Mouse (Mus musculus): ENCODE results near the gene Uhrf1bp1l.
A peak's percentile ranks its signal among the peaks of the same experiment; 100 is the strongest.
"Not testable (repeated sequence)": the region's sequence is repeated elsewhere in the genome, so short reads cannot be mapped to it uniquely, and the experiment has no call there.

The Uhrf1bp1l gene

DNA sequence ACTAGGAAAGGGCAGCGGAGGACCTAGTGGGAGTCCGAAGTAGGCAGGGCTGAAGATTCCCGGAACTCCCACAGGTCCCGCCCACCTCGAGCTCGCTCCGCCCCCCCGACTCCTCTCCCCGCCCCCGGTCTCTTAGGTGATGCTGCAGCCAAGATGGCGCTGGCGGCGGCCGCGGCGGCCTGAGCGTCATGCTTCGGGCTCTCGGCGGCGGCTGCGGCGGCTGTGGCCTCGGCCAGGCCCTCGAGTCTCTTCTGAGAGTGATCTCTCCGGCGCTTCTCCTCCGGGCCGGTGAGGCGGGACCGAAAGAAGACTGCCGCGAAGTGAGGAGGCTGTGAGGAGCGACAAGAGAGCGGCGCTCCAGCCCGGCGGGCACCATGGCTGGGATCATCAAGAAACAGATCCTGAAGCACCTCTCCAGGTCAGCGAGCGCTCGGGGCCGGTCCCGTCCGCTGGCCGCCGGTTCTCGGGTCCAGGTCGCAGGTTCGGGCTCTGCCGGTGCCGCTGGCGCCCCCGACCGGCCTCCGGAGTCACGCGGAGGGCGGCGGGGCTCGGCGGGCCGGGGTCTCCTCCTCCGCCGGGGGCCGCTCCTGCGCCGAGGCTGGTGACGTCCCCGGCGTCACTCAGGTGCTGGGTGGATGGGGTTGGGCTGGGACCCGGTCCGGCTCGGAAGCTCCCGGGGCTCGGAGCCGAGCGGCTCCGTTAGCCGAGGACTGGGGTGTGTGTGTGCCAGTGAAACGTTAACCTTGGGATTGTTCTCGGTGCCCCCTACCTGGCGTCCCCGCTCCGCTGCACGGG lies at the start of gene Uhrf1bp1l:
Uhrf1bp1l (plus strand) TSS at position 121 of the 795 bp plus-strand sequence.
- peak; percentile 86 for DNase-seq

DNA sequence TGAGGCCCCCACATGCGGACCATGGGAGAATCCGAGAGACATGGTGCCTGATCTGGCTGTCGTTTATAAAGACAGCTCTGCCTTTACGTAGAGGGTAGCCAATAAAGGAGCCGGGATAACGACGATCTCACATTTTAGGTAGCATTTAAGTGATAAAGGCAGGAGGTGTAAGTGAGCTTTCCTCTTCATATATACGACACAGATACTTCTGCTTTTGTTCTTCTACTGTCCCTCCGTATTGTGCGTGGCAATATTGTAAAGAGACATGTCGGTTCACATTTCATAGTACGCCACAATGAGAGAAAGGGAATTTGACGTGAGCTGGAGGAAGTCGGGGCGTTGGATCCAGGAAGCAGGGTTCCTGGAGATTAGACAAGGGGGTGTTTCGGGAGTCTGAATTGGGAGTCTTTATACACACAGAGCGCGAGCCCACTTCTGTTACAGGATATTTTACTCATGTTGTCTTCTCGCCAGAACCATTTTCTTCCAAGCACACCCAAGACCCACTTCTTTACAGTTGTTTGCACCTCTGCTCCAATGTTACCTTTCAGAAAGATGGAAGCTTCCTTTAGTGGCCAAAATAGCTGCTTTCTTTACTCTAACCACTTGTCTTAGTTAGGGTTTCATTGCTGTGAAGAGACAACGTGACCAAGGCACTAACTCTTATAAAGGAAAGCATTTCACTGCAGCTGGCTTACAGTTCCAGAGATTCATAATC lies 49.4 kb upstream of the Uhrf1bp1l start:
- DNase-seq: no peak

DNA sequence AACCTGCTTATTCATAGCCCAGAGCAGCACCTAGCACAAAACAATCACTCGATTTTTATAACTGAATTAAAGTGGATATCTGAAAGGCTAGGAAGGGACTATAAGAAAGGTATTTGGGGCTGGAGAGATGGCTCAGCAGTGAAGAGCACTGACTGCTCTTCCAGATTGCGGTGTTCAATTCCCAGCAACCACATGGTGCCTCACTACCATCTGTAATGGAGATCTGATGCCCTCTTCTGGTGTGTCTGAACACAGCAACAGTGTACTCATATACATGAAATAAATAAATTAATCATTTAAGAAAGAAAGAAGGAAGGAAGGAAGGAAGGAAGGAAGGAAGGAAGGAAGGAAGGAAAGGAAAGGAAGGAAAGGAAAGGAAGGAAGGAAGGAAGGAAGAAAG lies 48.5 kb upstream of the Uhrf1bp1l start:
- not testable (repeated sequence) for DNase-seq

DNA sequence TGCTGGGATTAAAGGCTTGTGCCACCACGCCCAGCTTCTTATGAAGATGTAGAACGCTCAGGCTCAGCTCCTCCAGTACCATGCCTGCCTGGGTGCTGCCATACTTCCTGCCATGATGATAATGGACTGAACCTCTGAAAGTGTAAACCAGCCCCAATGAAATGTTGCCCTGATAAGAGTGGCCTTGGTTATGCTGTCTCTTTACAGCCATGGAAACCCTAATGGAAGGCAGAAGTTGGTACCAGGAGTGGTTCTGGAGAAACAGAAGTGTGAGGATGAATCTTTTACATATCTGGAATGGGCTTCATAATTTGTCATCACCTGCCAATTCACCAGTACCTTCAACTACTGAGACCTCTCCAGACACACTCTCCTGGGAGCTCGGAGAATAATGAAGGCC lies 46.8 kb upstream of the Uhrf1bp1l start:
- DNase-seq: no peak

DNA sequence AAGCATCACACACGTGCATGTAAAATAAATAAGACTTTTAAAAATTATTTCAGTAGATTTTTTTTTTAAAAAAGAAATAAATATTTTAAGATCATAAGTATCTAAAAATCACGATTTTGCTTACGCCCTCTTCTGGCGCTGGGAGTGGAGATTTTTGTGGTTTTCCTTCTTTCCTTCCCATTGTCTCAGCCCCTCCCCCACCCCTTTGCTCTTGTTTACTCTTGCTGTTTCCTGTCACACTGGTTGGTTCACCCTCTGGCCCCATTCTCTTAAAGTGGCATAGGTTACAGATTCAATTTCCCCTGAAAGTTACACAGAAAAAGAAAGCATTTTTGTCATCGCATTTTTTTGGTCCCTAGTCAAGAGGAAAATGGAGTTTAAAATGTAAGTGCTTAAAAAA lies 41.7 kb upstream of the Uhrf1bp1l start:
- DNase-seq: no peak

DNA sequence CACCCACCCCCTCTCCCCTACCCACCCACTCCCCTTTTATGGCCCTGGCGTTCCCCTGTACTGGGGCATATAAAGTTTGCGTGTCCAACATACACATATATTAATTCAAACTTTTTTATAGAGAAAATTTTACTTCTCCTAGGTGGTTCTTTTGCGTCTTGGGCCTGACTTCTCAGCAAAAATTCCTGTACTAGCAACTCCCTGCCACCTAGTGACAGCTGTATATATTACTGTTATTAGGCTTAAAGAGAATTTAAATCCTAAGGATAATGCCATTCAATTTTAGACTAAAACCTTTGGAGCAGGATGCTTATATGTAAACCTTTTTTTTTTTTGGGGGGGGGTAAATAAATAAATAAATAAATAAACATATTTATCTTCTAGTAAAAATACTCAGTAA lies 37.4 kb upstream of the Uhrf1bp1l start:
- DNase-seq: no peak

DNA sequence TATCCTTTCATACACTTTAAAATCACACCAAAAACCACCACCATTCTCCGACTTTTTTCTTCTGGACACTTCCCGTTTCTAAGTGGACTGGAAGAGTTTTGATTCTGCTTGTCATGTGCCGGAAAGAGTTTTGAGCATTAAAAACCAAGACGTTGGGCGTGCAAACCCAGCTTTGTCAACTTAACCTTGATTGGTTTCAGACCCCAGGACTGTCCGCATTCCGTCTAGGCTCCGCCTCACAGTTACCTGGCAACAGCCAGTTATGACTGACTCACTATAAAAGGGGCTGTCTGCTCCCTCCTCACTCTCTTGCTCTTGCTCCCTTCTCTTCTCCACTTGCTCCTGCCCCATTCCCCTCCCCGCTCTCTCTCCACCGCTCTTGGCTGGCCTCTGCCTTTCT lies 36.1 kb upstream of the Uhrf1bp1l start:
- no peak for DNase-seq

DNA sequence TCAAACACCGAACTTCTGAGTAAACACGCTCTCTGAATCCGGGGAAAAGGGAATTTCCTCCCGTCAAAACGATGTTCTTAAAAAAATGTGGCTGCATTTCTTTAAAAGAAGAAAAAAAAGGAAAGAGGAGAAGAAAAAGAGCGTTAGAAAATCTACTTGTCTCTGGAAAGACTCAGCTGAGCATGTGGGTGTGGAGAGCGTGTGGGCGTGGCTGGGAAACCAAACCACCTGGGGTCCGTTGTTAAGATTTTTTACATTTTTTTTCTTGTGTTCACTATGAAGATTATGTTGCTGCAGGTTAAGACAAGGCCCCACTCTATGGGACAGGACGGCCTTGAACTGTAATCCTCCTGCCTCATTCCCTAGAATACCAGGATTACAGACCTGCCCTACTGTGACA lies 29.9 kb upstream of the Uhrf1bp1l start:
- DNase-seq: no peak

DNA sequence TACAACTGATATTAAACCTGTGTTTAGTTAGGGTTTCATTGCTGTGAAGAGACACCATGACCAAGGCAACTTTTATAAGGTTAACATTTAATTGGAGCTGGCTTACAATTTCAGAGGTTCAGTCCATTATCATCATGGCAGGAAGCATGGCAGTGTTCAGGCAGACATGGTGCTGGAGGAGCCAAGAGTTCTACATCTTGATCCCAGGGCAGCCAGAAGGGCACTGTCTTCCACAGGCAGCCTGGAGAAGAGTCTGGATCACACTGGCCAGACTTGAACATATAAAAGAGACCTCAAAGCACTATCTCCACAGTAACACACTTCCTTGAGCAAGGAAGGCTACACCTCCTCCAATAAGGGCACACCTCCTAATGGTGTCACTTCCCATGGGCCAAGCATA lies 24.5 kb upstream of the Uhrf1bp1l start:
- DNase-seq: no peak

DNA sequence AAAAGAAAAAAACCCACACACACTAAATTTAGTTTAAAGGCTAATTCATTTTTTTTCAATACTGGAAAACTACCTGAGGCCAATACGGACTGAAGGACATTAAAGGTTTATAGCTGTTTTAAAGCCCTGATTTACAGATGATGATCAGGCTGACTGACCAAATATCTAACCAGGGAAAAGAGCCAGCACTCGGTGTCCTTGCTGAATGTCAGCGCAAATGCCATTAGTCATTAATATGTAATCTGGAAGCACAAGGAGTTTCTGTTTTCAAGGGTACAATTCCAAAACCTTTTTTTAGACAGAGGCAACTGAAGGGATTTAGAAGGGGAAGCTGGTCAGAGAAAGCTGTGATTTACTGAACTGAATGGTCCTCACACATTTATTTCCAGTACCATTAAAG lies 24.0 kb upstream of the Uhrf1bp1l start:
- no peak for DNase-seq

DNA sequence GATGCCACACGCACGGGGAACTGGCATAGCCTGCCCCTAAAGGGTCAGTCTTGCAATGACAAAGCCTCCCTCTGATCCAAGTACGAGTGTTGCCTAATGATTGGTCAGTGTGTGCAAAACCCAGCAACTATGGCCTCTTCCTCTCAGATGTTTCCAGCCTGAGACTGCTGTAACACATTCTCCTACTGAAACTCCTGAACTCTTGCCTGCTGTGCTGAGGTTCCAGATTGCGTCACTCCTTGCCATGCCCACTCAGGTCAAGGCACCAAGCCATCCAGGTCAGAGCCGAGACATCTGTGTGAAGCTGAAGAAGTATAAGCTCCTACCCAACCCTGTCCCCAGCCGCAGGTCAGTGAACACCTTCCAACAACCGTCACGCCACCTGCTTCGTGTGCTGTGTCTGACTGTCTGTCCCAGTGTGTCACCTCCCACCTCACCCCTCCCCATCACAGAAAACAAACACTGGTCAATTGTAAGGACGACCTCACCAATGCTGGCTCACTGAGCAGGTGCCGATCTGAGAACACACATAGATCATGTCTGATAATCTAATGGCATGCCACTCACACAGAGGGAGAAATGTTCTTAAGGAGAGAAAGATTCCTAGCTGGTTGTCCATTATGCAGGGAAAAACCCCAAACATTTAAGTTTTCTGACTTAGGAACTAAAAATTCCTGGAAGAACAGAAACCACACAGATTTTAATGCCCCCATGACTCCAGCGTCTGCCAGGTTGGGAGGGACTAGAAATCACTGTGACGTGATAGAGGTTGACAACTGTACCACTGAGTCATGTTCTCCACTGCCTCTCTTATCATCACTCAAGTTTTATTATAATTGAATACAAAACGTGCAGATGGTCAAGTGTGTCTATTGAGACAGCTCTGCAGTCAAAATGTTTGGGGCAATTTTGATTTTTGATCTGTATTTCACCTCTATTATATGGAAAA lies 22.3 kb upstream of the Uhrf1bp1l start:
- DNase-seq: no peak

DNA sequence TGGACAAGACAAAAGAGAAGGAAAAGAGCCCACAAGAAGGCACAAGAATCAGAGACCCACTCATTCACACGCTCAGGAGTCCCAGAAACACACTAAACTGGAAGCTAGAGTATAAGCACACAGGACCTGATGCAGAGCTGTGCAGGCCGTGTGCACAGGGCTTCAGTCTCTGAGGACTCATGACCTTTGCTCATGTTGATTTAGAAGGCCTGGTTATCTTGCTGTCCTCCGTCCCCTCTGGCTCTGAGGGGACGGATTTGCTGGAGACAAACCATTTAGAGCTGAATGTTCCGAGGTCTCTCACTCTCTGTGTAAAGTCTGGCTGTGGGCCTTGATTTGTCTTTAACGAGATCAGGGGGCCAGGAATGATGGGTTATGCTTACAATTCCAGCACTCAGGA lies 14.4 kb upstream of the Uhrf1bp1l start:
- no peak for DNase-seq

DNA sequence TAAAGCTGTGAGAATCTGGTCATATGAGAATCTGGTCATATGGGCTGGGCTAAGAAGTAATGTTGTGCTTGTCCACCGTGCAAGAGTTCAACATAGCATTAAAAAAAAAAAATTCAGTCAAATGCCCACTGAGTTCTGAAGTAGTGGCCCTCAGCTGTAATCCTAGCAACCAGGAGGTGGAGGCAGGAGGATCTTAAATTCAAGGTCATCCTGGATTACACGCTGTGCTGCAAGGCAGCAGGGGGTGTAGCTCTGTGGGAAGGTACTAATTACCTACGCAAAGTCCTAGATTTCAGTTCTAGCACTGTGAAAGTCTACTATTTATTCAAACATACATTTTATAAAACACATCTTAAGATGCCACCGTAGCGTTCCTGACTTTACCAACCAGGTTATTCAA lies 13.4 kb upstream of the Uhrf1bp1l start:
- DNase-seq: no peak

DNA sequence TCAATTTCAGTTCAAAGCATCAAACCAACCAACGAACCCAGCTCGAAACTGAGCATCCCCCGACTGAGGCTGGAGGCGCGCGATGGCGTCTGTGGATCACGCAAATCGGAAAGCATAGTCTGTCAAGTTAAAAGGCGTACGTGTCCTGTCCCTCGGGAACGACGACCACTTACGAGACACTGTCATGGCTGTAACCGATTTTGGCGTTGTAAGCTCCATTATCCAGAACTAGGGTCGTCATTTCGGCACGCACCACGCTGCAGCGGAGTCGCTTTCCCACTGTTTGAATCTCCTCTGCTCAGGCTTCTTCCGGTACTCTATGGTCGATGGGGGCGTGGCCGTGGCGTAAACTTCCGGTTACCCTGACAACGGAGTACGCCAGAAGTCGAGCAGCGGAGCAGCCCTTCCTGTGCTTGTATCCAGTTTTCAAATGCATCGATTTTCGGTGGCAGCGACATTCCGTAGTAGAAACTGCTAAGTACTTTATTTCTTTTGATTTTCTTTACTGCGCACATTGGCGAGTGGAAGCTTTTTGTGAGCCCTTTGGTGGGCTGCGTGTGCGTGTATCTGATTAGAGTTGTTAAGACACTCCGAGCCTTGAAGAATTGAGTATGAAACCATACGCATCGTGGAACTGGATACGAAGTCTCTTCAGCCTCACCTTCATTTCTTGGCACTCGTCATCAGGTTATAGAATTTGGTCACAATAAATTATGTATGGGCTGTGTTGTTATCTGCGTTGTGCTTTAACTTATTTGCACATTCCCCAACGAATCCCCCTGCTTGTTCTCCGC lies 12.6 kb upstream of the Uhrf1bp1l start, which contains the start of gene Actr6:
Actr6 (minus strand) TSS at position 295 of the 794 bp plus-strand sequence.
- DNase-seq: peak; percentile 90

DNA sequence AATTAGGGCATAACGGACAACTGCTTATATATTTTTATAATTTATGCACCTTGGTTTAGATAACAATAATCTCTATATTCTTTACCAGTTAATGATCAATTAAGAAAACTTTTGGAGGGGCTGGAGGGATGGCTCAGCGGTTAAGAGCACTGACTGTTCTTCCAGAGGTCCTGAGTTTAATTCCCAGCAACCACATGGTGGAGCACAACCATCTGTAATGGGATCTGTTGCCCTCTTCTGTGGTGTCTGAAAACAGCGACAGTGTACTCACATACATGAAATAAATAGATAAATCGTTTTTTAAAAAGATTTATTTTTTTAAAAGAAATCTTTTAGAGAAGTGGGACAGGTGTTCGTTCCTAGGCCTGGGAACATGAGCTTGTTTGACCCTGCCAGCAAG lies 7.7 kb upstream of the Uhrf1bp1l start:
- DNase-seq: no peak

DNA sequence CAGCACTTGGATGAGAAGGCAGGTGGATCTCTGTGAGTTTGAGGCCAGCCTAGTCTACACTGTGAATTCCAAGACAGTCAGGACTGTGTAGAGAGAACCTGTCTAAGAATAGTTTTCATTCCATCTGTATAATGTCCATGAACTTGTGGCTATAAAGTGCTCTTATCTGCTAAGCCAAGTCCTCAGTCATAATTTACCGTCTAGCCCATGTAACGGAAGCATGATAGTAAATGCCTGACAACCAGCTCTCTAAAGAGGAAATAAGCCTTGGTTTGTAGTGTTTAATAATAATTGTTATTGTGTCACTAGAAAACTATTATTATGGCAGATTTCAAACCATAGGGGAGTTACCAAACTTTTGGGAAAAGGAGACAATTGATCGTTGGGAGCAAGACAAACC lies 6.9 kb upstream of the Uhrf1bp1l start:
- no peak for DNase-seq

DNA sequence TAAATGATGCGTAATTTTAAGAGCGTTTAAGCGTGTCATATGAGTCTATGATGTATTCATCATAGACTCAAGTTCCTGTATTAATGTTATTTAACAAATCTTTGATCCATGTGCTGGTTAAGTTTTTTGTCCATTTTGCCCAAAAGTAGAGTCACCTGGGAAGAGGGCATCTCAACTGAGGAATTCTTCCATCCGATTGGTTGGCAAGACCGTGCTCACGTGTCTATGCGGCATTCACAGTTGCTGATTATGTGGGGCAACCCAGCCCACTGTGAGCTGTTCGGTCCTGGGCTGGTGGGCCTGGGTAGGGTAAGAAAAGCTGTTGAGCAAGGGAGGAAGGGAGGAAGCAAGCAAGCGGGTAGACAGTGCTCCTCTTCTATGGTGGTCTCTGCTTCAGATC lies 6.4 kb upstream of the Uhrf1bp1l start:
- no peak for DNase-seq

DNA sequence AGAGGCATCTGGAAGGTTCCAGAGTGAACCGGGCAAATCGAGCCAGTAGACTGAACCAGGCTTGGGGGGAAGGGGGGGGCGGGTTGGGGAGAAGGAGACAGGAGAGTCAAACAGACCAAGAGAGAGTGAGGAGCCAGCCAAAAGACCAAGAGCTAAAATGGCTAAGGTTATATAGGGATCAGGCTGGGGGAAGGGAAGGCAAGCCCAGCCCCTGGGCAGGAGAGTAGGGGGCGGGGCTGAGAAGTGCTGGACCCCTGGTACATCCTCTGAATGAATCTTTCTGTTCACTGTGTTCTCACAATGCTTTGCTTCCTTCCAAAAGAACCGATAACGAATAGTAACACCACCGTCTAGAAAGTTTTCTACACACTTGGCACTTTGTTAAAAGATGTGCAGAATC lies 5.1 kb upstream of the Uhrf1bp1l start:
- DNase-seq: no peak

DNA sequence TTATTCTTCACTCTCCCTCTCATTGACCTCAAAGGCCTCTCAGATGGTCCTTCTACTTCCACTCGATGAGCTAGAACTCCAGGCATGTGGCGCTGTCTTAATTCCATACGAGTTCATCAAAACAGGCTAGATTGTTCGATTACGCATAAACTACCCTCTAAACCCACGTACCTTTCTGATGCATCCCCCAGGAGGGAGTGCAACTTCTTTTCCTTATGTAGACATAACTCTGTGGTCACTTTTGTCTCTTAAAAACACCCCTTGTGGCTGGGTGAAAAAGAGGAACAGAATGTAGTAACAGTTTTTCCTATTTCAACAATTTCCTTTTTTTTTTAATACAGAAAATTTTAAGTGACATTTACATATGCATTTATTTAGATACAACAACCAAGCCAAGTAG lies 3.8 kb upstream of the Uhrf1bp1l start:
- DNase-seq: no peak

DNA sequence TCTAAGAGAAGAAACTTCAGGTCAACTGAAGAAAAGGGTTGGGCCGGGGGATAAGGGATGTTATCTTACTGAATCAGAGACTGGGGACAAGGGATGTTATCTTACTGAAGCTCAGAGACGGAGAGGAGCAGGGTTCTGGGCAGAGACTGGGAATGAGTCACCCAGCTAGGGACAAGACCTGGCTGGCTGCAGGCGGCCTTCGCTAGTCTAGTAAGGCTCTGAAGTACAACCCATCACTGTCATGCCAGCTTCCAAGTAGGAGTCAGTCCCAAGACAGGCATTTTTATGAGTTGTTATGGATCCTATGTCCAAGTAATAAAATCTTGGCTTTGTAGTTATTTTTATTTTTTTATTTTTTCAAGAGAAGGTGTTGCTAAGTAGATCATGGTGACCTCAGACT lies 1.5 kb upstream of the Uhrf1bp1l start:
- DNase-seq: no peak

DNA sequence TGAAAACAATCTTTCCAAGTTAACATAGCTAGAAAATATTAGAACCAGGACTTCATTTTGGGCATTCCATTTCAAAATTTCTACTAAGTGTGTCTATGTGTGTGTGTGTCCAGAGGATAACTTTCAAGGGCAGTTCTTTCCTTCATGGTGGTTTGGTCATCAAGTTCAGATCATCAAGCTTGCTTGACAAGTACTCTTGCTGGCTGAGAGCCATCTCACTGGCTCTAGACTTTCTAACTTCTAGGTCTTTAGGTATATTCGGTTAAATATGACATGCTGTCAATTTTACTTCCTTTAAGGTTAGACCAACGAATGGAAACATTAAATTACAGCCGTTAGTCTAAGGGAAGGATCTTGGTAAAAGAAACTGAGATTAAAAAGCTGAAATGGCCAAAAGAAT lies 450 bp upstream of the Uhrf1bp1l start:
- DNase-seq: no peak

DNA sequence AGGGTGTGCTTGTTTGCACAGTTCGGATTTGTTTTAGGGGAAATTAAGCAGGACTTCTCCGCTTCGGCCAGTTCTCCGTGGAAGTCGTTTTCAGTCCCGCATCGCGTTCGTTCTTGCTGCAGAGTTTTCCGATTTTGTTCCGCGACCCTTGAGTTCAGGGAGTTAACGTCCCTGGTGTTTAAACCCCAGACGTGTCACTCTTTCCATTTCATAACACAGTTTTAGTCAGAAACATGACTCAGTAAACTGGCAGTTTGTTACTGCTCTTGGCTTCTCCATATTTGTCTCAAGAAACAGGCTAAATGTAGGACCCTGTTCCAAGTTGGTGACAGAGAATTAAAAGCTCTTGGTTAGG lies 852 bp downstream of the Uhrf1bp1l start:
- DNase-seq: no peak

DNA sequence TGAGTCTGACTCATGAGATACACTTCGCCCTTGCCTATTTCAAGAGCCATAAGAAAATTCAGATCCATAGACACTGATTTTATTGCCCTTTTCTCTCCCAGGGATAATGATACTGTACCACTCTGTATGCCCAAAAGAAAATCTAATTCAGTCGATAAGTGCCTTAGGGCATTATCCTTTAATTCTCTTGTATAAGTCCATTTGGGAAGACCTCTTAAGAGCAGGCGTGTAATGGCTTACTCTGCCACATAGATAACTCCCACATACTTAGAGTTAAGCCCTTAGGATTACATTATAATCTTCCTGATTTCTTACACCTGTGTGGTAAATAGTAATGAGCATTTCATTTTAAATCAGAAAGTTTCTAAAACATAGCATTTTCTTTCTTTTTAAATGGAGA lies 1.8 kb downstream of the Uhrf1bp1l start:
- DNase-seq: no peak

Measured in right cerebral cortex, postnatal 25 days (tissue).